Mouse (Mus musculus) hindbrain, embryonic 16.5 days (tissue): ENCODE data around the gene Tef. TPM values are rescaled to one million over a fixed set of nuclear protein-coding genes. Genes with fewer than 3 reads are reported as not detected.

ENCODE experiments used
- ATAC-seq: fragments of 200-750 bp; cut with Nextera tagmentation; 2 replicates; pipeline ENCODE4 v1.8.0; 2017; ENCODE audit warnings: moderate TSS enrichment, moderate library complexity
- H3K27ac ChIP-seq: fragments of 300-500 bp; sonication (generic); 2 replicates; pipeline ENCODE4 v1.5.1; 2014; ENCODE audit warnings: low read depth, mild to moderate bottlenecking, control low read depth, low read length, moderate library complexity
- H3K27me3 ChIP-seq: fragments of 300-500 bp; sonication (generic); replicated peaks from 2 replicates; pipeline ENCODE4 v1.6.1; 2014; ENCODE audit warnings: low read length; ENCODE audit not compliant: control insufficient read depth, insufficient read depth
- H3K36me3 ChIP-seq: fragments of 300-500 bp; sonication (generic); 2 replicates; pipeline ENCODE4 v1.6.1; 2014; ENCODE audit warnings: mild to moderate bottlenecking, low read length, moderate library complexity, mixed read lengths; ENCODE audit not compliant: control insufficient read depth, insufficient read depth
- H3K4me1 ChIP-seq: fragments of 300-500 bp; sonication (generic); 2 replicates; pipeline ENCODE4 v1.6.1; 2014; ENCODE audit warnings: low read depth, low read length; ENCODE audit not compliant: control insufficient read depth, insufficient read depth
- H3K4me2 ChIP-seq: fragments of 300-500 bp; sonication (generic); 2 replicates; pipeline ENCODE4 v1.6.1; 2014; ENCODE audit warnings: mild to moderate bottlenecking, low read length, control low read depth, moderate library complexity
- H3K4me3 ChIP-seq: fragments of 300-500 bp; sonication (generic); 2 replicates; pipeline ENCODE4 v1.5.1; 2014; ENCODE audit warnings: mild to moderate bottlenecking, low read length, control low read depth, moderate library complexity
- H3K9ac ChIP-seq: fragments of 300-500 bp; sonication (generic); 2 replicates; pipeline ENCODE4 v1.6.1; 2014; ENCODE audit warnings: low read depth, mild to moderate bottlenecking, control low read depth, low read length, moderate library complexity
- H3K9me3 ChIP-seq: fragments of 300-500 bp; sonication (generic); 2 replicates; pipeline ENCODE4 v1.6.1; 2014; ENCODE audit warnings: mild to moderate bottlenecking, low read length, moderate library complexity; ENCODE audit not compliant: control insufficient read depth
- WGBS: fragments of 180-500 bp; shearing (Covaris S2); extraction: QIAGEN DNeasy Blood & Tissue Kit; methylation state at CpG from one replicate; pipeline ENCODE4 v1.1.7; 2014; 5-methylcytosine and 5-hydroxymethylcytosine counted together
- polyA plus RNA-seq: library from polyadenylated mRNA; unstranded; fragments of >200 nt; fragmentation: Nextera tagmentation; extraction: Ambion mirVana; gene quantifications from 2 replicates; pipeline ENCODE4 v1.2.1, GENCODE M21; 2015

The Tef gene
- polyA plus RNA-seq, 1 experiment from 2014 or later = 23.1 TPM

GRCm38 (mm10) chr15:81766439-81766838 lies 35.8 kb upstream of the Tef start:
- WGBS = 95% methylated on average over 5 of the region's 5 CpGs
- H3K4me3 ChIP-seq = no peak overlapping the region
- no peak overlapping the region for H3K4me2 ChIP-seq
- no peak for ATAC-seq
- H3K27me3 ChIP-seq = no peaks in the 10 kb centered on the region
- no peak overlapping the region for H3K9ac ChIP-seq
- H3K36me3 ChIP-seq = peaks cover 6% of the 10 kb centered on the region; the same call in 1 of the 2 replicates
- H3K27ac ChIP-seq = no peak overlapping the region
- no peaks in the 10 kb centered on the region for H3K4me1 ChIP-seq
- H3K9me3 ChIP-seq = no peaks in the 10 kb centered on the region

GRCm38 (mm10) chr15:81769037-81769436 lies 33.2 kb upstream of the Tef start:
- H3K4me3 ChIP-seq = no peak overlapping the region
- 47% methylated on average over 13 of the region's 13 CpGs for WGBS
- no peak overlapping the region for H3K4me2 ChIP-seq
- H3K36me3 ChIP-seq = peaks cover 23% of the 10 kb centered on the region
- H3K9me3 ChIP-seq = no peaks in the 10 kb centered on the region
- H3K4me1 ChIP-seq = no peaks in the 10 kb centered on the region
- no peak overlapping the region for H3K27ac ChIP-seq
- no peak for ATAC-seq
- no peaks in the 10 kb centered on the region for H3K27me3 ChIP-seq
- no peak overlapping the region for H3K9ac ChIP-seq

DNA sequence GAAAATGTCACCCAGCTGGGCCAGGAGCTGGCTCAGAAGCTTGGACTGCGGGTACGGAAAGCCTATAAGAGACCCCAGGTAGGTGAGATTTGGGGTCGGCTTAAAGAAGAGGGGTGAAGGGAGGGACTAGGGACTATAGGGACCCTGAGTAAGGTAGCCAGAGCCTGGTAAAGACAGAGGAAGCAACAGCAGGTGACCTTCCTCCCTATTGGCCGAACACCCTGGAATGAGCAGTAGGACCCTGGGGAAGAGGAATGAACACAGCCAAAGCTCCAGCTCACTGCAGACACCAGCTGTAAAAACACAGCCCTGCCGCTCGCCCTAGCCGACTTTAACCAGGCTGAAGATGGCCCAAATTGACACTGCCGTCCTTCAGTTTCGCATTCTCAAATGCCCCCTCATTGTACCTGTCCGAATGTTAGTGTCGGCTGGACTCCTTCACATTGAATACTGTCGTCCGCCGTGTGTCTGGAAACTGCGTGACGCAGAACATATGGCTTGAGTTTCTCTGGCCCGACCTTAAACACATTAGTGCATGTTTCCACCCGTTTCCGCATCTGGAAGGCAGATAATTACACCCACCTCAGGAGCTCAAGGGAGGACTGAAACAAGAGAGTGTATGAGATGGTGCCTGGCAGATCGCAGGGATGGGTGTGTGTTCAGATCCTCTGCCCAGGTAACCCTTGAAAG lies 29.6 kb upstream of the Tef start:
- Histone ChIP-seq H3K9me3 (no peaks in the 10 kb centered on the region), H3K9ac (no peak overlapping the region), H3K27me3 (no peaks in the 10 kb centered on the region), H3K4me3 (no peak overlapping the region), H3K27ac (no peak overlapping the region), H3K4me1 (no peaks in the 10 kb centered on the region), H3K36me3 (peaks cover 43% of the 10 kb centered on the region), H3K4me2 (no peak overlapping the region)
- WGBS = 83% methylated on average over 19 of the region's 20 CpGs
- no peak for ATAC-seq

- no peaks in the 10 kb centered on the region for H3K27me3 ChIP-seq
- H3K4me3 ChIP-seq = no peak overlapping the region
- H3K9ac ChIP-seq = no peak overlapping the region
- ATAC-seq = no peak
- H3K4me2 ChIP-seq = no peak overlapping the region
- H3K9me3 ChIP-seq = no peaks in the 10 kb centered on the region
- peaks cover 56% of the 10 kb centered on the region for H3K36me3 ChIP-seq
- no peaks in the 10 kb centered on the region for H3K4me1 ChIP-seq
- WGBS = 88% methylated on average over 15 of the region's 15 CpGs
- H3K27ac ChIP-seq = no peak overlapping the region
These were observed 27.6 kb upstream of the Tef start for GRCm38 (mm10) chr15:81774505-81775171.

- Histone ChIP-seq H3K4me2 (no peak overlapping the region), H3K4me3 (no peak overlapping the region), H3K36me3 (peaks cover 69% of the 10 kb centered on the region), H3K27ac (no peak overlapping the region), H3K4me1 (no peaks in the 10 kb centered on the region), H3K27me3 (no peaks in the 10 kb centered on the region), H3K9ac (no peak overlapping the region), H3K9me3 (no peaks in the 10 kb centered on the region)
- 94% methylated on average over 11 of the region's 11 CpGs for WGBS
- ATAC-seq = no peak
These were observed 25.4 kb upstream of the Tef start for GRCm38 (mm10) chr15:81776631-81777422.

DNA sequence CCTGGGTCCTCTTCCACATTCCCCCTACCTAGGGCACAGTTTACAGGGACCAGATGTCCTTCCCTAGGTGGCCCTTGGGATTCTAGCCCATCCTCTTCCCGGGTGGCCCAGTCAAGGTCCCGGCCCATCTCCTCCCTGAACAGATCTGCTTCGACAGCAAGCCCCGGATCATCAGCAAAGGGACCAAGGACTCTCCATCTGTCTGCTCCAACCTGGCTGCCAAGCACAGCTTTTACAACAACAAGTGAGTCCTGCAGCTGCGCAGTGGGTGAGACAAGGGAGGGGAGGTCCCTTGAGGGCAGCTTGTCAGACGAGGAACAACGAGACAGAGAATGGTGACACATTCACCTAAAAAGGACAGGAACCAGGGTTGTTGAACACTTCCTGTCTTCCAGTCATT lies 20.4 kb upstream of the Tef start:
- Histone ChIP-seq H3K27me3 (no peaks in the 10 kb centered on the region), H3K4me3 (no peak overlapping the region), H3K4me2 (no peak overlapping the region), H3K36me3 (peaks cover 72% of the 10 kb centered on the region), H3K4me1 (no peaks in the 10 kb centered on the region), H3K9ac (no peak overlapping the region), H3K9me3 (no peaks in the 10 kb centered on the region), H3K27ac (no peak overlapping the region)
- WGBS = 77% methylated on average over 7 of the region's 7 CpGs
- ATAC-seq = no peak

GRCm38 (mm10) chr15:81784762-81785161 lies 17.5 kb upstream of the Tef start:
- H3K4me1 ChIP-seq = no peaks in the 10 kb centered on the region
- H3K4me3 ChIP-seq = no peak overlapping the region
- H3K9me3 ChIP-seq = no peaks in the 10 kb centered on the region
- no peak for ATAC-seq
- 69% methylated on average over 5 of the region's 5 CpGs for WGBS
- H3K36me3 ChIP-seq = peaks cover 60% of the 10 kb centered on the region
- no peak overlapping the region for H3K9ac ChIP-seq
- H3K27me3 ChIP-seq = no peaks in the 10 kb centered on the region
- no peak overlapping the region for H3K4me2 ChIP-seq
- H3K27ac ChIP-seq = no peak overlapping the region

DNA sequence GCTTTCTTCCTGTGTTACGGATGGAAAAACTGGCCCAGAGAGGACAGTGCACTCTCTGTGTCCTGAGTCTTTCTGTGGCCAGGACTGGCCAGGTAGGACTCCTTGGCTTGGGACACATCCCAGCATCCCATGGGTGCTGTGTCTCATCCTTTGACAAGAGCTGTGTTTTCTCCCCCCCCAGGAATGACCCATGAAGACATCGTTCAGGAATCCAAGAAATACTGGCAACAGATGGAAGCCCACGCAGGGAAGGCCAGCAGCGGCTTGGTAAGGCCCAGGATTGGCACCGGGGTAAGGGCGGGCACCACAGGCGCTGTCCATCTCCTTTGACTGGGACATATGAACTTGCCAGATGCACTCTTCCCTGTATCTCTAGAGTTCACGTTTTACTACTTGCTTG lies 16.5 kb upstream of the Tef start:
- Histone ChIP-seq H3K27ac (no peak overlapping the region), H3K9ac (no peak overlapping the region), H3K36me3 (peaks cover 56% of the 10 kb centered on the region), H3K9me3 (no peaks in the 10 kb centered on the region), H3K4me1 (no peaks in the 10 kb centered on the region), H3K4me2 (no peak overlapping the region), H3K4me3 (no peak overlapping the region), H3K27me3 (no peaks in the 10 kb centered on the region)
- 92% methylated on average over 8 of the region's 8 CpGs for WGBS
- ATAC-seq = no peak

GRCm38 (mm10) chr15:81787525-81787924 lies 14.7 kb upstream of the Tef start:
- Histone ChIP-seq H3K4me1 (no peaks in the 10 kb centered on the region), H3K27ac (no peak overlapping the region), H3K36me3 (peaks cover 51% of the 10 kb centered on the region), H3K4me2 (no peak overlapping the region), H3K9me3 (no peaks in the 10 kb centered on the region), H3K27me3 (no peaks in the 10 kb centered on the region), H3K9ac (no peak overlapping the region), H3K4me3 (no peak overlapping the region)
- no peak for ATAC-seq
- WGBS = 96% methylated on average over 13 of the region's 13 CpGs
